Mouse (Mus musculus) brain, embryonic 14.5 days (tissue): ENCODE measurements around the gene Btbd9.

Experiments used
- CTCF ChIP-seq: fragments of 200-500 bp; IDR thresholded peaks from 2 replicates; pipeline ENCODE4 v1.5.1; 2012; ENCODE audit warnings: inconsistent platforms, mild to moderate bottlenecking, moderate library complexity, borderline replicate concordance; ENCODE audit not compliant: insufficient read depth, insufficient read length; ENCODE audit errors: extremely low read depth
- POLR2A ChIP-seq: fragments of 200-500 bp; IDR thresholded peaks from 2 replicates; pipeline ENCODE4 v1.6.1; 2012; ENCODE audit warnings: mild to moderate bottlenecking, inconsistent platforms, borderline replicate concordance; ENCODE audit not compliant: poor library complexity, insufficient read depth, insufficient read length, severe bottlenecking; ENCODE audit errors: extremely low read depth

GRCm38 (mm10) chr17:30495567-30495966 is 80.7 kb downstream of the Btbd9 start:
- no peak for TF ChIP-seq CTCF
- TF ChIP-seq POLR2A = no peak
